Mouse (Mus musculus): ENCODE data around the gene Nudt10. TPM values are rescaled to one million over a fixed set of nuclear protein-coding genes. Genes with fewer than 3 reads are reported as not detected.

The Nudt10 gene
- polyA plus RNA-seq (2017; shearing (Covaris generic)), result 0.10 TPM

DNA sequence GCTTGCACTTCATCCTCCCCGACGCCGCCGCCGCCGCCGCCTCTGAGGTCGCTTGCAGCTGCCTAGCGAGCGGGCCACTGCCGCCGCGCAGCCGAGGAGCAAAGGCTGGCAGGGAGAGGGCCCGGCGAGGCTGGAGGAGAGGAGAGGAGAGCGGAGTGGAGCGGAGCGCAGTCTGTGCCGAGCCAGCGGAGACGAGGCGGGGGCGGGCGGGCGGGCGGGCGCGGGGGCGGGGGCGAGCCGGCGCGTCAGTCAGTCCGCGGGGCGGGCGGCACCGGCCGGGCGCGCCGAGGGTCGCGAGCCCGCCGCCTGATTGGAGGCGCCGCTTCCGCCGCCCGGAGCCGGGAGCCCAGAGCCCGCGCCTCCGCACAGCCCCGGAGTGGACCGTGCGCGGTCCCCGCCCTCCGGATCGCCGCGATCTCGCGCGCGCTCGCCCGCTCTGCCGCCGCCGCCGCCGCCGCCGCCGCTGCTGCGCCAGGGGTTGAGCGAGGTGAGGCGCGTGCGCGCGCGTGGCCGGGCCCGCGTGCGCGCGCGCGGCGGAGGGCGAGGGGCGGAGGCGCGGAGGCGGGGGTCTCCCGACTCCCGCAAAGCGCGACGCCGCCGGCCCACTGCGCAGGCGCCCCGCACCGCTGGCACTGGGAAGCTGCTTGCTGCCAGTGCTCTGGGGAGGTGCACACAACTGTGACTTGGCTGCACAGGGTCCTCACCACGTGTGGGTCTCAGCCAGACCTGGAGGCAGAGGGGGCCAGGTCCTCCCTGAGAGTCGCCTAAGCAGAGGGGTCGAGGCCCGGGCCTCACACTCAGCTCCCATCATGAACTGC is at the start of gene Nudt10:
Gene Nudt10, minus strand, starts transcription at position 193 of the 818 bp plus-strand sequence.

Other genes starting within 250 kb of the Nudt10 start
- not detected for gene Nudt11, start 125.6 kb downstream of the Nudt10 start, polyA plus RNA-seq (2017; shearing (Covaris generic))
- gene AU022751, start 89.6 kb downstream of the Nudt10 start, polyA plus RNA-seq (2017; shearing (Covaris generic)), result not detected
- gene Bmp15, start 147.7 kb upstream of the Nudt10 start, polyA plus RNA-seq (2017; shearing (Covaris generic)), result not detected
- 0.08 TPM for gene Shroom4, start 226.8 kb upstream of the Nudt10 start, polyA plus RNA-seq (2017; shearing (Covaris generic))

Measured in CD4-positive, CD25-positive, alpha-beta regulatory T cell (primary cell).